Mouse (Mus musculus) T-helper 1 cell (primary cell): ENCODE results near the gene Rbm4.
"Not testable (repeated sequence)": the region's sequence is repeated elsewhere in the genome, so short reads cannot be mapped to it uniquely, and the experiment has no call there.

Experiments used
- in situ Hi-C: fragments of 300-600 bp; cut with MboI, MseI; formaldehyde crosslinking; loops from one replicate; pipeline ENCODE4 v1.15.1; 2025; ENCODE audit warnings: high pct_unique_total_duplicates

Gene Rbm4

DNA sequence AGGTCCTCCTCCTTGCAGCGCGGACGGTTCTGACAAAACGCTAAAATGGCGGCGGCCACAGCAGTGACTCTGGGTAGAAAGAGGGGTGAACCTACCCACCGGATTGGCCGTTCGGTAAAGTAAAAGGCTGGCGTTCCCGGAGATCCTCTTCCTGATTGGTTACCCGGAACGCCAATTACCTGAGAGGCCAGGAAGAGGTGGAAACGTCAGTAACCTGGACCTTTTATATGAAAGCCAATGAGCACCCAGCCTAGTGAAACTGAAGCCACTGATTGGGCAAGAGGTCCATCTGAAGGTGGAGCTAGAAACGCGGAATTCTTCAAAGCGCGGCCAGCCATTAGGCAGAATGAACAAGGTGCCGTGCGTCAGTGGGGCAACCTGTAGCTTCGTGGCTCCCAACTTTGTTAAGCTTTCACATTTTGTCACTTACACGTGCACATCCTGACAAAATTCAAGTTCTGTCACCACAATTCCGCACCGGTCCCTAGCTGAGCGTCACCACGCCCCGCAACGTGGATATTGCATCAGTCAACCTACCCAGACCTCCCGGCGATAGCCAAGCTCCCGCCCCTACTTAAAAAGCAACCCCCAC, at the start of gene Rbm4:
Gene Rbm4 (minus strand): TSS at position 71 of the 592 bp plus-strand sequence.
- in situ Hi-C loops = loop anchor here (5.0 kb wide), 2 partner anchors 37 to 742 kb away; partner anchors contain the start of gene Rbm4b

DNA sequence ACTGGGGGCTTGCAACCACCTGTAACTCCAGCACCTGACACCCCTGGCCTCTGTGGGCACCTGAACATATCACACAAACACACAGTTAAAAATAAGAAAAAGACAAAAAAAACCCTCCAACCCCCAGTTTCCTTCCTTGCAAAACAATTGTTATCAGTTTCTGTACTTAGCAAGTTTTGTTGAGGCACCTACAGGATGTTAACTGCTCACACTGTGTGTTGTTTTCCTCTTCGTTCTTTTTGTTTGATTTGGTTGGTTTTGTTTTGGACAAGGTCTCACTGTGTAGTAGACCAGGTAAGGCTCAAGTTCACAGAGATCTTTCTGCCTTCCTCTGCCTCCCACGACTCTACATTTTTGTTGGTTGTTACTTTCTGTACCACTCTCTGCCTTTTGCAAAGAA, 48.9 kb upstream of the Rbm4 start:
- in situ Hi-C loops = no loop called here

GRCm38 (mm10) chr19:4840848-4841247, 47.1 kb upstream of the Rbm4 start:
- in situ Hi-C loops = no loop called here

GRCm38 (mm10) chr19:4839149-4839548, 45.4 kb upstream of the Rbm4 start, which contains the start of the genes Ccs and Ccdc87:
Gene Ccs, minus strand, starts transcription at chr19:4839332.
Gene Ccdc87, plus strand, starts transcription at chr19:4839366.
- in situ Hi-C loops = no loop called here

GRCm38 (mm10) chr19:4838526-4839140, 44.9 kb upstream of the Rbm4 start:
- in situ Hi-C loops = no loop called here

DNA sequence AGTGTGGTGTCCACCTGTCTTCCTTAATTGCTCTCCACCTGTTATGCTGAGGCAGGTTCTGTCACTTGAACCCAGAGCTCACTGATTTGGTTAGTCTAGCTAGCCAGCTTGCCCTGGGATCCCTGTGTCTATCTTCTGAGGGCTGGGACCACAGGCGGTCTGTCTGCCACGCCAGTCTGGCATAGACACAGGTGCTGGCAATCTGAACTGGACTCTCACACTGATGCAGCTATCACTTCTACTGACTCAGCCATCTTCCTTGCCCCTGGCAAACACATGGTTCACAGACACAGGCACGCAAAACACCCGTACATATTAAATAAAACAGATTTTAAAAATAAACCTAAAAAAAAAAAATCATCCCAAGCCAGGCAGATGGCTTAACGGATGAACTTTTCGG, 43.3 kb upstream of the Rbm4 start:
- in situ Hi-C loops = no loop called here

- in situ Hi-C loops = no loop called here
Observed at GRCm38 (mm10) chr19:4836096-4836495, 42.4 kb upstream of the Rbm4 start.

GRCm38 (mm10) chr19:4833977-4834376, 40.3 kb upstream of the Rbm4 start:
- in situ Hi-C loops = no loop called here

GRCm38 (mm10) chr19:4829156-4829555, 35.5 kb upstream of the Rbm4 start:
- in situ Hi-C loops = no loop called here

- in situ Hi-C loops = no loop called here
Observed at GRCm38 (mm10) chr19:4828444-4829114, 34.9 kb upstream of the Rbm4 start.

GRCm38 (mm10) chr19:4820678-4821303, 27.1 kb upstream of the Rbm4 start:
- in situ Hi-C loops = no loop called here

DNA sequence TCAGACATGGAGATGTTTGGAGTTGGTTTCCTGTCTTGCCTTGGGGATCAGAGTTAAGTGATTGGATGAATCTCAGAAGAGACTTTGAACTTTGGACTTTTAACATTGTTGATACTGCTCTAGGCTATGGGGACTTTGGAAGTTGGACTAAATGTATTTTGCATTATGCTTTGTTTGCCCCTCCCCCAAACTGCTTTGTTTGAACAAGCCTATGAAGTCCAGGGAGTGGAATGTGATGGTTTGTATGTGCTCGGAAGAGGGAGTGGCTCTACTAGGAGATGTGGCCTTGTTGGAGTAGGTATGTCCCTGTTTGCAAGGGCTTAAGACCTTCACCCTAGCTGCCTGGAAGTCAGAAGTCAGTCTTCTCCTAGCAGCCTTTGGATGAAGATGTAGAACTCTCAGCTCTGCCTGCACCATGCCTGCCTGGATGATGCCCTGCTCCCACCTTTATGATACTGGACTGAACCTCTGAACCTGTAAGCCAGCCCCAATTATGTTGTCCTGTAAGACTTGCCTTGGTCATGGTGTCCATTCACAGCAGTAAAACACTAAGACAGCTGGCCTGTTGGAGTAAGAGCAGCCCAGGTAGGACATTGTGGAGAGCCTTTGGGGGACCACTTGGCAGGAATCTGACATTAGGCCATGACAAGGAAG, 23.6 kb upstream of the Rbm4 start:
- in situ Hi-C loops = no loop called here

GRCm38 (mm10) chr19:4813015-4813414, 19.3 kb upstream of the Rbm4 start:
- in situ Hi-C loops = no loop called here

- in situ Hi-C loops = not testable (repeated sequence)
Observed at GRCm38 (mm10) chr19:4812334-4812949, 18.7 kb upstream of the Rbm4 start.

- in situ Hi-C loops = no loop called here
Observed at GRCm38 (mm10) chr19:4811909-4812242, 18.2 kb upstream of the Rbm4 start.

DNA sequence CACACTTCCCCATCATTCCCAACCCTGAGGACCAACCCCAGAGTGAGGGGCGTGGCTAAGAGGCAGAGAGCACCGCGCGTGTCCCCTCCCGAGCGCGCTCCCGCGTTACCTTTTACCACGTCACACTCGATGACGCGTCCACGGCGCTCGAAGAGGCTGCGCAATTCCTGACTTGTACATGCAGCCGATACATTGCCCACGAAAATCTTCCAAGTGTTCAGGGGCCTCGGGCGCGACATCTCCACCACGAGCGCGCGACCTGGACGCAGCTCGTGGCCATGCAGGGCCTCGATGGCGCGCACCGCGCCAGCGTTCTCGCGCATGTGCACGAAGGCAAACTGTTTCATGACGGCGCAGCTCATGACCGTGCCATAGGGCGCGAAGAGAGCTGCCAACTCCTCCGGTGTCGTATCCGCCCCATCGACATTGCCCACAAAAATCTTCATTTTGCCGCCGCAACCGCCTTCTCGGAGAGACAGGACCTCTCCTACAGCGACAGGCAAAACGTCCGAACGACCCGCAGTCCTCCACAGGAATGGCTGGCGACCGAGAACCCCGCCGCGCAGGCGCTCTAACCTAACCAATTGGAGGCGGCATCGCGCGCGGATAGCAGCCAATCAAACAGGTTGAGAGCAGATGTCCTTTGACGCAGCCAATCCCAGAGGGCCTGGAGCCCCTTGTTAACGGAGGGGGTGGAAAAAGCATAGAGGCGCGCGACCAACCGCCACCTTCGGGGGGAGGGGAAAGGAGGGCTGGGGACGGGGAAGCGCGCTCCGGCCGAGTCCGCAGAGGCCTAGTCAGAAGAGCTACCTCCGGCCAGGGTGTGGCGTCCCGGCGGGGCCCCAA, 17.6 kb upstream of the Rbm4 start, which contains the start of the genes Gm21992 and Rbm14:
Gene Gm21992 (minus strand): TSS at position 550 of the 846 bp plus-strand sequence.
Gene Rbm14 (minus strand): TSS at position 572 of the 846 bp plus-strand sequence.
- in situ Hi-C loops = no loop called here

DNA sequence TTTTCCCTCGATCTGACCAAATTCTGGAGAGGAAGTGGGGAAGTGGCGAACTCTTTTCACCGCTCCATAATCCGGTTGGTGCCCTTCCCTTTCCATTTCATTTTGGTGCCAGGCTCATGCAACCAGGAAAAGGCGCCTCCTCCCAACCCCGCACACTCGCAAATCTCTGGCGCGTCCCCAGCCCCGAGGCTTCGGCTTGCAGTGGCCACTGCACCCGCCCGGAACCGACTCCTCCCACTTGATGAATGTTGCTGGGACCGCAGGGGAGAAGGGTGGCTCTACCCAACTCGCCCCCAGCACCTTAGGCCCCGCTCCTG, 17.0 kb upstream of the Rbm4 start:
- in situ Hi-C loops = no loop called here

DNA sequence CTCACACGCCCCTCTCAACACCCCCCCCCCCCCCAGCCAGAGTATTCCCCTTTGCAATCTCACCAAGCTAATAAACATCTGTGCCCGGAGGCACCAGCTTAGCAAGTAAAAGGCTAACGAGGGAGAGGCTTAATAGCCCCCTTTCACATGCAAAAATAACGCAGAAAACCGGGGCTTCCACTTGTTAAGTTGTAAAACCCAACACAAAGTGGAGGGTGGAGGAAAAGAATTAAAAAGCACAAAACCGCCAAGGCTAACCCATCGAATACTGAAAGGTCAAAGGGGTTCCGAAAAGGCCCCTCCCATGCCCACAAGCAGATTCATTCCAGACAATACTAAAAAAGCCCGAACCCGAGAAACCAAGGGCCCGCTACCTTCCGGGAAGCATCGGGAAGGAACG, 16.6 kb upstream of the Rbm4 start:
- in situ Hi-C loops = no loop called here

- in situ Hi-C loops = loop anchor here (10.0 kb wide), 1 partner anchor 492 kb away; the partner anchor contains the start of genes Gal3st3 and Sf3b2
Observed at GRCm38 (mm10) chr19:4803283-4803682, 9.6 kb upstream of the Rbm4 start.

DNA sequence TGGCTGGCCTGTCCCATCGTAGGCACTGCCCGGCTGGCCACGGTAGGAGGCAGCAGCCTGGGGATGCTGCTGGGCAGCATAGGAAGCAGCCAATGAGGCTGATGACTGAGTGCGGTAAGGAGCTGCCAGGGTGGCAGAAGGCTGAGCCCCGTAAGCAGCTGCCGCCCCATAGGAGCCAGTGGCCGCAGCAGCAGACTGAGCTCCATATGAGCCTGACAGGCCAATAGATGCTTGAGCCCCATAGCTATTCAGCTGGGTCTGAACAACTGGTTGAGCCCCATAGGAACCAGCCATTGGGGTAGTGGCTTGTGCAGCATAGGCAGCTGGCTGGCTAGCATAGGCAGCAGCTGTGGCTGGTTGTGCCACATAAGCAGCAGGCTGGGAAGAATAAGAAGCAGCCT, 9.0 kb upstream of the Rbm4 start:
- in situ Hi-C loops = loop anchor here (10.0 kb wide), 1 partner anchor 492 kb away; the partner anchor contains the start of genes Gal3st3 and Sf3b2
